Mouse (Mus musculus) mature B cell (primary cell): Measurements from ENCODE around the gene Rapgef5.

Experiments
- in situ Hi-C: fragments of 300-500 bp; cut with MboI; formaldehyde crosslinking; loops from 2 replicates; pipeline ENCODE4 v1.14.3; 2019

Gene Rapgef5

GRCm38 (mm10) chr12:117612715-117613114 lies 96.4 kb downstream of the Rapgef5 start:
- in situ Hi-C loops: no loop called here

GRCm38 (mm10) chr12:117619523-117620023 lies 103.3 kb downstream of the Rapgef5 start:
- in situ Hi-C loops: no loop called here

GRCm38 (mm10) chr12:117622972-117623371 lies 106.7 kb downstream of the Rapgef5 start:
- in situ Hi-C loops: no loop called here

- in situ Hi-C loops: no loop called here
Observed at GRCm38 (mm10) chr12:117627311-117627710, 111.0 kb downstream of the Rapgef5 start.

- in situ Hi-C loops: no loop called here
Observed at GRCm38 (mm10) chr12:117628321-117629093, 112.2 kb downstream of the Rapgef5 start.

- in situ Hi-C loops: no loop called here
Observed at GRCm38 (mm10) chr12:117632133-117632532, 115.9 kb downstream of the Rapgef5 start.

- in situ Hi-C loops: no loop called here
Observed at GRCm38 (mm10) chr12:117636139-117636772, 120.0 kb downstream of the Rapgef5 start.

- in situ Hi-C loops: no loop called here
Observed at GRCm38 (mm10) chr12:117636969-117637368, 120.7 kb downstream of the Rapgef5 start.

- in situ Hi-C loops: no loop called here
Observed at GRCm38 (mm10) chr12:117638833-117639232, 122.6 kb downstream of the Rapgef5 start.

- in situ Hi-C loops: no loop called here
Observed at GRCm38 (mm10) chr12:117639356-117640121, 123.3 kb downstream of the Rapgef5 start.

GRCm38 (mm10) chr12:117642512-117642911 lies 126.2 kb downstream of the Rapgef5 start:
- in situ Hi-C loops: no loop called here

GRCm38 (mm10) chr12:117645771-117646170 lies 129.5 kb downstream of the Rapgef5 start:
- in situ Hi-C loops: no loop called here

- in situ Hi-C loops: no loop called here
Observed at GRCm38 (mm10) chr12:117653920-117654472, 137.7 kb downstream of the Rapgef5 start.

GRCm38 (mm10) chr12:117656935-117657334 lies 140.7 kb downstream of the Rapgef5 start:
- in situ Hi-C loops: no loop called here

GRCm38 (mm10) chr12:117657766-117658165 lies 141.5 kb downstream of the Rapgef5 start:
- in situ Hi-C loops: no loop called here

GRCm38 (mm10) chr12:117658821-117659220 lies 142.5 kb downstream of the Rapgef5 start:
- in situ Hi-C loops: no loop called here

- in situ Hi-C loops: no loop called here
Observed at GRCm38 (mm10) chr12:117660361-117660760, 144.1 kb downstream of the Rapgef5 start.

GRCm38 (mm10) chr12:117661871-117662270 lies 145.6 kb downstream of the Rapgef5 start:
- in situ Hi-C loops: no loop called here

GRCm38 (mm10) chr12:117663637-117664036 lies 147.4 kb downstream of the Rapgef5 start:
- in situ Hi-C loops: no loop called here

GRCm38 (mm10) chr12:117664644-117665043 lies 148.4 kb downstream of the Rapgef5 start:
- in situ Hi-C loops: no loop called here

GRCm38 (mm10) chr12:117666391-117666790 lies 150.1 kb downstream of the Rapgef5 start:
- in situ Hi-C loops: no loop called here
